Mouse (Mus musculus): ENCODE data around the gene Foxl2. TPM values are rescaled to one million over a fixed set of nuclear protein-coding genes. Genes with fewer than 3 reads are reported as not detected.
A peak's percentile ranks its signal among the peaks of the same experiment; 100 is the strongest.

The Foxl2 gene
- polyA plus RNA-seq, 1 experiment, result not detected

DNA sequence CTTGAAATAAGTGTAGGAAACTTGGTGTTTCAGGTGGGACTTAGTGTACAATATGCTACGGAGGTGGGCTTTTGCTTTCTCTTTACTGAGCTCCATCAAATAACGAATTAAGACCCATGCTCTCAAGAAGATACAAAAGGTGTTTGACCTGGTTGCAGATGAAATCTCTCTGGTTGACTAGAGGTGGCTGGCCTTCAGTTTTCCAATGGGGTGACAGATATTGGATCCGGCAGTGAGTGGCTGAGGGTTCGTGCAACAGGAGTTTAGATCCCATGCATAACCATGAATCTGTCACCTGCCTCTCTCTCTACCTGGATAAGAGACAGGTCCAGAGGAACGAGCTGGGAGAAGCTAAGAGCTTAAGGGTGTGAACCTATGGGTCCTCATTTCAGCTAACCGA, 3.5 kb downstream of the Foxl2 start:
- TF ChIP-seq CTCF (IDR thresholded peaks at IDR 0.05; ENCODE audit: control insufficient read depth, insufficient read depth, low read length) (no peak), POLR2A (IDR thresholded peaks at IDR 0.05; ENCODE audit: borderline replicate concordance, control insufficient read depth, low read depth, low read length) (no peak)
- Histone ChIP-seq H3K4me3 (replicated peaks; ENCODE audit: control insufficient read depth, low read depth, low read length) (no peak overlapping the region), H3K27ac (ENCODE audit: control insufficient read depth, insufficient read depth, low read depth, low read length, poor library complexity) (no peak overlapping the region), H3K4me1 (ENCODE audit: control insufficient read depth, insufficient read depth, low read length) (no peaks in the 10 kb centered on the region; the same call in 1 of the 2 replicates)
- WGBS, result 7% methylated on average over 6 of the region's 6 CpGs

DNA sequence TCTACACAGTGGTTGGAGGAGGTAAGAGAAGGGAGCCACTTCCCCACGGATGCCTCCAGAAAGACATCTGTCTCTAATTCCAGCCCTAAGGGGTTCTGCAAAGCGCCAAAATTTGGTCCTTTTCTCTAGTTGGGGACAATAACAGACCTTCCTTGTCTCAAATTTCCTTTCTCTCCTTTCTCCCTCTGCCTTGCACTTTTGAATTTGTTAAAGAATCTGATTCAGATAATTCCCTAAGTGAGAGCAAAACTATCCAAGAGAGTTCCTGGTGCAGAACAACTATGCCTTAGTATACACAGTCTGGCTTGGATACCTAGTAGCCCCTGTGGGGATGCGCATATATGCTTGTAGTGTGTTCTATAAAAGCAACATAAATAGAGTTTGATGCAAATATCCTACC, 4.8 kb downstream of the Foxl2 start:
- no peak for TF ChIP-seq POLR2A (IDR thresholded peaks at IDR 0.05; ENCODE audit: borderline replicate concordance, control insufficient read depth, low read depth, low read length)
- no peak for TF ChIP-seq CTCF (IDR thresholded peaks at IDR 0.05; ENCODE audit: control insufficient read depth, insufficient read depth, low read length)
- Histone ChIP-seq H3K27ac (ENCODE audit: control insufficient read depth, insufficient read depth, low read depth, low read length, poor library complexity) (no peak overlapping the region), H3K4me3 (replicated peaks; ENCODE audit: control insufficient read depth, low read depth, low read length) (no peak overlapping the region), H3K4me1 (ENCODE audit: control insufficient read depth, insufficient read depth, low read length) (no peaks in the 10 kb centered on the region)
- 34% methylated on average over 3 of the region's 3 CpGs for WGBS

DNA sequence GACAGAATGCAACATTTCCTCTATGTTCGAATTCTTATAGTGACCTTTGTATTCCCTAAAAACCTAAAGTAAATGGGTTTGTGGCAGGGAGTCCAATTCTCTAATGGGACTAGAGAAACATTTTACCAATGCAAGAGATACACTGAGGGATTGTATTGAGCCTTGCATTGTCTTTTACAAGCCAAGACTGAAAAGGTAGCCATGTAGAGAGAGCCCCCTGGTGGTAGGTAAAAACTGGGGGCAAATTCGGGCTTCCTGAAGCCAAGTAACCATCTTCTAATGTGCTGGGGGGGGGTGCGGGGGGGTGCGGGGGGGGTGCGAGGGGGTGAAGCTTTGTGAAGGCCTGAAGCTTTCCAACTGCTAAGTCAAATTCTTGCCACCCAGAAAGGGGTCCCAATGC, 5.3 kb downstream of the Foxl2 start:
- Histone ChIP-seq H3K27ac (ENCODE audit: control insufficient read depth, insufficient read depth, low read depth, low read length, poor library complexity) (no peak overlapping the region), H3K4me3 (replicated peaks; ENCODE audit: control insufficient read depth, low read depth, low read length) (no peak overlapping the region), H3K4me1 (ENCODE audit: control insufficient read depth, insufficient read depth, low read length) (no peaks in the 10 kb centered on the region)
- 23% methylated on average over 5 of the region's 5 CpGs for WGBS
- TF ChIP-seq CTCF (IDR thresholded peaks at IDR 0.05; ENCODE audit: control insufficient read depth, insufficient read depth, low read length) (no peak), POLR2A (IDR thresholded peaks at IDR 0.05; ENCODE audit: borderline replicate concordance, control insufficient read depth, low read depth, low read length) (no peak)

DNA sequence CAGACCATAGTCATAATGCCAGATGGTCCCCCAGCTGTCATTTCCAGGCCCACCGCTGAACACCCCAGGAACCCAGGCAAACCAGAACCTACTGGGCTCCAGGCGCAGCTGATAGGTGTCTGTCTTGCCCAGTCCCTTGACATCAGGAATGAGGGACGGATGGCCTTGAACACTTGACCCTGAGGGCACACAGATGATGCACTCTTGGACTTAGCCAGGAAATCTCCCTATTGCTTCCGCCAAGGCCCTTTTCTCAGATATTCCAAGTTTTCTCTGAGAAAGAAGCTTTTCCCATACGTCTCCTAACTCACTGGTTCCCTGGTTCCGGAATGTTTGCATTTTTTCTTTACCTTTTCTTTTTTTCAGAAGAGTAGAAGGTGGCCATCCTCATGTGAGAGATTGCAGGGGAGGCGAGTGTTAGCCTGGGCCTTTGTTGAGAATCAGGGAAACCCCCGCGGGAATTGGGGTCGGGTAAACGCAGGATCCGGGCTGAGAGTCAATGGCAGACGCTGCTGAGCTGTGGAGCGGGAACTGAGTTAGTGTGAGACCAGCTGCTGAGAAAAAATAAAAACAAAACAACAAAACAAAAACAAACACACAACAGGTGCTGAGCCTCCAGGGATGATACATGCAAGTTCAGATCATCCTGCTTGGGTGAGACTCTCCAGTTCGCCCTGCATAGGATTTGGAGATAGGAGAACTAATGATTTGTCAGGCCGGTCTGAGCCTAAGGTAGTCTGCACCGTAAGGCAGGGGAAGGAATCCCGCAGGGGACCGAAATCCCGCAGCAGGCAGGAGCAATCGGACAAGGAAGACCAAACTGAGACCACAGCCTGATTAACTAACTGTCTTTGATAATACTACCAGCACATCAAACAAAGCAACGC, 6.7 kb downstream of the Foxl2 start:
- Histone ChIP-seq H3K4me1 (ENCODE audit: control insufficient read depth, insufficient read depth, low read length) (no peaks in the 10 kb centered on the region), H3K4me3 (replicated peaks; ENCODE audit: control insufficient read depth, low read depth, low read length) (no peak overlapping the region), H3K27ac (ENCODE audit: control insufficient read depth, insufficient read depth, low read depth, low read length, poor library complexity) (no peak overlapping the region)
- TF ChIP-seq POLR2A (IDR thresholded peaks at IDR 0.05; ENCODE audit: borderline replicate concordance, control insufficient read depth, low read depth, low read length) (no peak), CTCF (IDR thresholded peaks at IDR 0.05; ENCODE audit: control insufficient read depth, insufficient read depth, low read length) (no peak)
- WGBS, result 15% methylated on average over 22 of the region's 22 CpGs

DNA sequence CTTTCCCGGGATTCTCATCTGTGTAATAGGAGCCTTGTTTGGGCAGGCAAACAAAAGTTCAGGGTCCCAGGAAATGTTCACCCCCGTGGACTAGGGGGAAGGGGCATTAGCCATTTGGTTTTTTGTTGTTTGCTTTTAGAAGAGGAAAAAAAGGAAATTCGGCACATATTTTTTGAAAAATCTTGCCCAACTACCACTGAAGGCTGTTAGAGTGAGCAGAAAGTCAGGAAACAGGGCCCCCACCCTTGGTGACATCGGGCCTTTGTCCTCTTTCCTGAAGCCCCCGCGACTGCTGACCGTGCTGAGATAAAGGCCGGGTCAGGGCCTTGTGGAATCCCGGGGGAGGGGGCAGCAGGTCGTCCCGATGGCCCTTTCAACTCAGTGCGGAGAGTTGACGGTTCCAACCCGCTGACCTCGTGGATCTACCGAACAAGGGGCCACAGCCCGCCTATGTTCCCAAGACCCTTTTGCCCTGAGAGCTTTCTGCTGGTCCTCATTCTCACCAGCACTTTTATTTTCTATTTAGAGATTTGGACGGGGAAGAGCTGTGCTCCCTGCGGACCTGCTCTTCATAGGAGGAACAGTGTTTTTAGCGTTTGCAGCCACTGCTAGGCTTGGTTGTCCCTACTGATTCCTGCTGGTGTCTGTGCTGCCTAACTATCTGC, 7.5 kb downstream of the Foxl2 start:
- H3K4me3 ChIP-seq (replicated peaks; ENCODE audit: control insufficient read depth, low read depth, low read length), result no peak overlapping the region
- no peaks in the 10 kb centered on the region for H3K4me1 ChIP-seq (ENCODE audit: control insufficient read depth, insufficient read depth, low read length)
- H3K27ac ChIP-seq (ENCODE audit: control insufficient read depth, insufficient read depth, low read depth, low read length, poor library complexity), result no peak overlapping the region
- TF ChIP-seq POLR2A (IDR thresholded peaks at IDR 0.05; ENCODE audit: borderline replicate concordance, control insufficient read depth, low read depth, low read length) (no peak), CTCF (IDR thresholded peaks at IDR 0.05; ENCODE audit: control insufficient read depth, insufficient read depth, low read length) (no peak)
- 2% methylated on average over 20 of the region's 20 CpGs for WGBS

DNA sequence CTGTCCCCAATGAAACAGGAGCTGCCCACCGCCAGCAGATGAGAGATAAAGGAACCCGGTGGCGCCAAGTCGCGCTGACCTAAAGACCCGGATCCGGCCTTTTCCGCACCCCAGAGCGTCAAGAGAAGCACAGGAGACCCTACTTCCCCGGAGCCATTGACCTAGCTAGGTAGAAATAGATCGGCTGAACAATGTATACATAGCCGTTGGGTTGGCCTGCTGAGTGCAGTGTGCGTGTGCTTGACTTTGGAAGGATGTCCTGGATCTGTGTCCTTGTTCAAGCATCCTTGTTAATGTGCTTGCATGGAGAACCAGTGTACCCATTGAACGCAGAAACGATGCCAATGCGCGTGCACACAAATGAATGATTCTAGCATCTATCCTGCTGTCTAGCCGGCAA, 8.6 kb downstream of the Foxl2 start:
- whole genome bisulfite sequencing, result 11% methylated on average over 18 of the region's 18 CpGs
- Histone ChIP-seq H3K27ac (ENCODE audit: control insufficient read depth, insufficient read depth, low read depth, low read length, poor library complexity) (no peak overlapping the region), H3K4me3 (replicated peaks; ENCODE audit: control insufficient read depth, low read depth, low read length) (no peak overlapping the region), H3K4me1 (ENCODE audit: control insufficient read depth, insufficient read depth, low read length) (no peaks in the 10 kb centered on the region)
- no peak for TF ChIP-seq POLR2A (IDR thresholded peaks at IDR 0.05; ENCODE audit: borderline replicate concordance, control insufficient read depth, low read depth, low read length)
- TF ChIP-seq CTCF (IDR thresholded peaks at IDR 0.05; ENCODE audit: control insufficient read depth, insufficient read depth, low read length), result no peak

DNA sequence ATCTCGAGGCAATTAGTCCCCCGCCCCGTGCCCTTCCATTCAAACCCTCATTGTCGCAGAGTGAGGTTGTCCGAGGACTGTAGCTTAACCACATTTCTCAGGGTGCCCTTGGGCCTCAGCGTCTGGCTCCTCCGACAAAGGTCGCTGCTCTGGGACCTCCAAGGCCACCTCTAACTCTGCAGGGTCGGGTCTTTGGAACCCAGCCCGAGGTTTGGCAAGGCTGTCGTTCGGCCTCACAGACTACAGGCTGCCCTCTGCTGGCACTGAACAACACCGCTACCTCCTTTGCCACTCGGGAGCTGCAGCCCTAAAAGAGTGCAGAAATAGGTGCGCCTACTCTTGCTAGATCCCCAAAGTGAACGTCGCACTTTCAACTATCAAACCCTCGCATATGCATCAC, 10.0 kb downstream of the Foxl2 start:
- Histone ChIP-seq H3K4me3 (replicated peaks; ENCODE audit: control insufficient read depth, low read depth, low read length) (no peak overlapping the region), H3K4me1 (ENCODE audit: control insufficient read depth, insufficient read depth, low read length) (no peaks in the 10 kb centered on the region), H3K27ac (ENCODE audit: control insufficient read depth, insufficient read depth, low read depth, low read length, poor library complexity) (no peak overlapping the region)
- 7% methylated on average over 18 of the region's 18 CpGs for WGBS
- no peak for TF ChIP-seq POLR2A (IDR thresholded peaks at IDR 0.05; ENCODE audit: borderline replicate concordance, control insufficient read depth, low read depth, low read length)
- TF ChIP-seq CTCF (IDR thresholded peaks at IDR 0.05; ENCODE audit: control insufficient read depth, insufficient read depth, low read length), result peak; percentile 42; the same call in 1 of the 2 replicates

DNA sequence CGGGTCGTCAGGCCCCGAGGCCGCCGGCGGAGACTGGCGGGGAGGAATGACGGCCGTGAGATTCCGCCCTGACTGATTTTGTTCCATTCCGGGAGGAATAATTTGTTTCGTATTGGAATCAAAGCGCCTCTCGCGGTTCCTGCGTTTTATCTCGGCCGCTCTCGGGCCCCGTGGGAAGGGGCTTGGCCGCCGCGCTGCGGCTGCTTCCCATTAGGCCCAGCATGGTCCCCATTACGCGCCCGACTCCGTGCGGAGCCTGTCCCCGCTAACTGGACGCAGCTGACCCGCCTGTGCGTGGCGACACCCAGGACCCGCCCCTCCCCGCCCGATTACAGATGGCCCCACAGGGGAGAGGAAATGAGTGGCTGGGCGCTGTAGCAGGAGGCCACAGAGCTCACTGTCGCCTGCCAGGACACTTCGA, 18.0 kb downstream of the Foxl2 start:
- TF ChIP-seq POLR2A (IDR thresholded peaks at IDR 0.05; ENCODE audit: borderline replicate concordance, control insufficient read depth, low read depth, low read length) (no peak), CTCF (IDR thresholded peaks at IDR 0.05; ENCODE audit: control insufficient read depth, insufficient read depth, low read length) (no peak)
- no peaks in the 10 kb centered on the region; the same call in 1 of the 2 replicates for H3K4me1 ChIP-seq (ENCODE audit: control insufficient read depth, insufficient read depth, low read length)
- no peak overlapping the region for H3K27ac ChIP-seq (ENCODE audit: control insufficient read depth, insufficient read depth, low read depth, low read length, poor library complexity)
- WGBS, result 1% methylated on average over 40 of the region's 40 CpGs
- no peak overlapping the region for H3K4me3 ChIP-seq (replicated peaks; ENCODE audit: control insufficient read depth, low read depth, low read length)

All from bone marrow, adult 2 months (tissue).